Mouse (Mus musculus) fat pad, adult 2 months (tissue): ENCODE results near the gene Stip1.
"Not testable (repeated sequence)": the region's sequence is repeated elsewhere in the genome, so short reads cannot be mapped to it uniquely, and the experiment has no call there.

Experiments used
- DNase-seq: peaks from one replicate; pipeline ENCODE4 v3.0.0-alpha.2; 2011; ENCODE audit warnings: low read depth, low spot score; ENCODE audit errors: extremely low read depth

Stip1 gene

DNA sequence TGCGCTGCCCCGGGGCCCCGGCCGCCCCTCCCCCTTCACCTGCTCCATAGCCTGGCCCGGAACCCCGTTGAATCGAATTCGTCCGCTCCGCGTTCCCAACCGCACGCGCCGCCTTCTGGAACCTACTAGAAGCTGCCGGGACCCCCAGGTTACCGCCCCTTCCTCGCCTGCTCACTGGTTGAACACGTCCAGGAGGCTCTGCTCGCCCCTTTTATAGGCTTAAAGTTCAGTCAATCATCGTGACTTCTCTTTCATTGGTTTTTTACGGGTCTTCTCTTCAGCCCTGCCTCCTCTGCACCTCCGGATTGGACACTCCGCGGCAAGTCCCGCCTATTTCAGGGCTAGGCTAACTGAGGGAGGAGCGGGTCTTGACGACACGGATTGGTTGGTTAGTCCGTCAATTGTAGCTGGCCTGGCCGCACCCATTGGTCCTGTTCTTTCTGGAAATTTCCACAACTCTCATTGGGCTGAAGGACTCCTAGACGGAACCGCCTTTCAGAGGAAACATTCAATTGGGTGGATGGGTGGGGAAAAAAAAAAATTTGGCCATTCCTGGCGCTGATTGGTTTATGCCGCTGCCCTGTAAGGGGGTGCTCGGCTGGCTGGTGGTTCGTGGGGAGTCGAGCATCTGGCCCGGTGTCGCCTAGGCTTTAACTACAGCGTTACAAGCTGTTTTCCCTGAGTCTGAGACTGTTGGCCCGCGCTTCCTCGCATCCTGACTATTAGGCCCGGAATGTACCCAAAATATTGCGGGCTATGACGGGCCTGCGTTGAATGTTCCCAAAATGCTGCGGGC lies at the start of gene Stip1:
Gene Stip1, minus strand, starts transcription at position 127 of the 796 bp plus-strand sequence.
- DNase-seq: peak; percentile 99

DNA sequence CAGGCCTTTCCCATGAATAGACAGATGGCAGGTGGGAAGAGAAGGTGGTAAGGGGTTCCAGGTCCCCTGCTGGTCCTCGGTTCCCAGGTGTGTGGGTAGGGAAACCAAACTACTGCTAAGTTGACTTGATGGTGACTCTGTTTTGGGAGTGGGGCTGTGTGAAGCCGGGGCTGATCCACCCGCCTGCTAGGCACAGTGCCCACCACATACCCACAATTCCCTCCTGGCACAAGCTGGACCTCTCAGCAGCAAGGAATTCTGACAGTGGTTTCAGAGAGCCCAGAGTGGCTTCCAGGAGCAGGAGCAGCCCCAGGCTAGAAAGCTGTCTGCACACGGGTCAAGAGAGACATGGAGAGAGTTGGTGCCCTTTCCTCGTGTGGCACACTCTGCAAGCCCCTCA lies 49.3 kb upstream of the Stip1 start:
- DNase-seq: no peak

DNA sequence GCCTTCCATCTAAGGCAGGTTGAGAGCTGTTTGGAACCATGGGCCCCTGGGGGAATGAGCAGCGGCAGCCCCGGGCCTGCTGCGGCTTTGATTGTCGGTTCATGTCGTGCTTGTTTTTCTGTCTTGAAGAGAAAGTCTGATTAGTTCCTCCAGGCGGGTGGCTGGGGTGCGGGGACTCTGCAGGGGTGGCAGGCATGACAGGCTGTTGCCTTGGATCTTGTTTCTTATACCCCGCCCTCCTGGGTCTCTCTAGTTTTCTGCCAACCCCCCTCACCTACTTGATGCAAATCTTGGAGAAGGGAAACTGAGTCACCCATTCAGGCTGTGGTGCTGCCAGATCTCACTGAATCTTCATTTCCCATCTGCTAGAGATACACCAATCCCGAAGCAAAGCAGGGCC lies 48.8 kb upstream of the Stip1 start:
- DNase-seq: no peak

DNA sequence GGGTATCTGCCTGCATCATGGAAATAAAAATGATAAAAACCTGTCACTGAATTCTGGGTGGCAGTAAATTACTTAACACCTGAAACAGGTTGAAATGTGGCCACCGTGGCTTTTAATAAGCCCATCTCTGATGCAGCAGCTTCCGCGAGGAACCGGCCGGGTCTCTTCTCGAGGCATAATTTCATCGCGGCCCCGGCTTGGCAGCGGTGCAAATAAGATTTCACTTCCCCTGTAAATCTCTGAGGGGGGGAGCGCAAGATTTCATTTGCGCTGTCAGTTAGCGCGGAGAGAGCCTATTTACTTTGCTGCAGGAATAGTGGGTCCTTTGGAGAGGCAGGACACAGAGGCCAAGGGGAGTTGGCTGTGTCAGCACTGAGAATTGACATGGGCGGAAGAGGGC lies 45.0 kb upstream of the Stip1 start:
- no peak for DNase-seq

DNA sequence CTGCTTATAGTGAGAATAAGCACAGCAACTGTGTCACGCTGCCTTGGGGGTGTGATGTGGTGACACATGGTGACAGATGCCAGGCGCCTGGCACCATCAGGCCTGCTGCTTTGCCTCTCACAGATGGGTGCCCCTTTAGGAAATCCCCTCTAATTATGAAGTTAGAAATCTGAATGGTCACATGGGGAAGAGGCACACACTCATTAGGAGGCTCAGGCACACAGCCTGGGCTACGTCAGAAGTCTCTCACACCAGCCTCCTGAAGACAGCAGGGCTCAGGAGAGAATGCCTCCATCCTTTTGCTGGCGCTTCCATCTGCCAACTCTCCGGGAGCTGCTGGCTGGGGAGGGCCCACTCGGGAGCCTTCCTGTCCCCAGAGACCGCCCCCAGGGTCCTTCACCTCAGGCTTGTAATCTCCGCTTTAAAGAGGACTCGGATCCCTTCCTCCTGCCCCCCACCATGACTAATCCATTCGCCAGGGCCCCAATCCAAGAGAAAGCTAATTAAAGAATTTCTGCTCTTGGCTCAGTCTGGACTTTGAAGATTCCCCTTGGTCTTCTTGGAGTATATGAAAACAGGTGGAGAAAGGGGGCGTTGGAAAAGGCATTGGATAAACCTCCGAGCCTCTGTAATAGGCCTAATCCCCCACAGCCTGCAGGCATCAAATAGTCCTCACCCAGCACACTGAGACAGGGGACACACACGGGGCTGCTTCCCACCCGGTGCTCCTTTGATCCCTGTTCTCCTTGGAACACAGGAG lies 43.4 kb upstream of the Stip1 start:
- no peak for DNase-seq

DNA sequence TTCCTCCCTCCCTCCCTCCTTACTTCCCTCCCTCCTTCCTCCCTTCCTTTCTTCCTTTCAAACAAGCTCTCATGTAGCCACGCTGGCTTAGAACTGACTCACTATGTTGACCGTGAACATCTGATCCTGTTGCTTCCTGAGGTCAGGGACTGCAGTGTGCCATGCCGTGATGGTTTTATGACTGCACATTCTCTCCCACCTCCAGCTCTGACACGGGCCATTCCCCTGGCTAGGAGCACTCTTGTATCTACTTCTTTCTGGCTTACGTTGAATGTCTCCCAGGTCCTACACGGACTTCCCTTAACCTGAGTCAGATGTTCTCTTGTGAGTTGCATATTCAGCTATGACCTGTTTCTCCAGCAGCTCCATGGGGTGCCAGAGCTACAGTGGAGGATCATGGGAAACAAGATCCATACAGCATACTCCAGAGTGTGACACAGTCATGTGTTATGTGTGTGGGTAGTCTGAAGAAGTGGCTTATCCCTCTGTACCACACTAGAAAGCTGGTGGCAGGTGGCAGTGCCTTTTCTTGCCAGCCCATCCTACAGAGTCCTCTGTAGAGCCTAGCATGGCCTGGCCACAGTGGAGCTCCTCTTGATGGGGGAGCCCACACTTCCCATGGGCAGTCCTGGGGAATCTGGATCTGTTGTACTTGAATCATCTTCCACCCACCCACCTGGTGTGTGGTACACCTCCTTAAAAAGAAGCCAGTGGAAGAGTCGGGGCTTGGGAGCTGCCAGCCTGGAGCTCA lies 41.9 kb upstream of the Stip1 start:
- no peak for DNase-seq

DNA sequence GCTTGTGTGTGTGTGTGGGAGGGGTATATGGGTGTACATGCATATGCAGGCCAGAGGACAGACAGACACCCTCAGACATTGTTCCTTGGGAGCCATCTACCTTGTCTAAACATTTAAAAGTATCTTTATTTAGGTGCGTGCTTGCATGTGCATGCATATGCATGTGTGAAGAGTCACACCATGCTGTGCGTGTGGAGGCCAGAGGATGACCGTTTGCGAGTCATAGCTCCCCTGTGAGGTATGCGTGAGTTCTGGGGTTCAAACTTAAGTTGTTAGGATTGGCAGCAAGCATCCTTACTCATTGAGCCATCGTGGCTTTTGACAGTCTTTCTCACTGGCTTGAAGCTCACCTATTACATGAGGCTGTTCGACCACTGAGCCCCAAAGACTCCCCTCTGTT lies 38.5 kb upstream of the Stip1 start:
- DNase-seq: no peak

DNA sequence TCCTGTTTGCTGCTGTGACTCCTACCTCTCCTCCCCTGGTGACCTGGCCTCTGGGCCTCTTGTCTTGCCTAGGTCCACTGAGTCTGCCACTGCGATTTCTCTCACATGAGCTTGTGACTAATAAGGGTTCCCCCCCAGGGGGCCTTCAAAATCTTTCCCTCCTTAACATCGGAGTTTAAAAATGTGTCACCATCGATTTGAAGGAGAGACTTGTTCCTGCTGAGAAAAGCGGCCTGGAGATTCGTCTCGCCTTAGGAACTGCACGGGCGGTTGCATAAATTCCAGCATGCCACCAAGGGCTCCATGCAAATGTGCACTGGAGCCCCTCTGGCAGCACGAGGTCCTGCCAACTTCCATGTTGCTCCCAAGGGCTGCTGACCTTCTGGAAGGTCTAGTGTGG lies 37.9 kb upstream of the Stip1 start:
- DNase-seq: no peak

DNA sequence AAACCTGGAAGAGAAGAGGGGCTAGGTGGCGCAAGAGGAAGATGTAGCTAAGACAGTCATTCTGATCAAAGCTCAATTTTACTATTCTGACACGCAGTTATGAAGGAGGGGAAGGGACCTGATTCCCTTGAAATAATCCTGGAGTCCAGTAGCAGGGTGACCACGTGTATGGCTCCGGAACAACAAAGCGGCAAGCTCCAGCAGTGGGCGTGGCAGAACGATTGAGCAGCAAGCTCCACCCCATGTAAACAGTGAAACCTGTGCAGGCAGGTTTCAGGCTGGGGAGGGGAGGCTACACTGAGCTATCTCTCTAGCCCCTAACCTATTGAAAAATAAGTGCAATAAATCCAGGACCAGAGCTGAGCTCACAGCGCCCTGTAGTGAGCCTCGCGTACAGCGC lies 35.6 kb upstream of the Stip1 start:
- not testable (repeated sequence) for DNase-seq

DNA sequence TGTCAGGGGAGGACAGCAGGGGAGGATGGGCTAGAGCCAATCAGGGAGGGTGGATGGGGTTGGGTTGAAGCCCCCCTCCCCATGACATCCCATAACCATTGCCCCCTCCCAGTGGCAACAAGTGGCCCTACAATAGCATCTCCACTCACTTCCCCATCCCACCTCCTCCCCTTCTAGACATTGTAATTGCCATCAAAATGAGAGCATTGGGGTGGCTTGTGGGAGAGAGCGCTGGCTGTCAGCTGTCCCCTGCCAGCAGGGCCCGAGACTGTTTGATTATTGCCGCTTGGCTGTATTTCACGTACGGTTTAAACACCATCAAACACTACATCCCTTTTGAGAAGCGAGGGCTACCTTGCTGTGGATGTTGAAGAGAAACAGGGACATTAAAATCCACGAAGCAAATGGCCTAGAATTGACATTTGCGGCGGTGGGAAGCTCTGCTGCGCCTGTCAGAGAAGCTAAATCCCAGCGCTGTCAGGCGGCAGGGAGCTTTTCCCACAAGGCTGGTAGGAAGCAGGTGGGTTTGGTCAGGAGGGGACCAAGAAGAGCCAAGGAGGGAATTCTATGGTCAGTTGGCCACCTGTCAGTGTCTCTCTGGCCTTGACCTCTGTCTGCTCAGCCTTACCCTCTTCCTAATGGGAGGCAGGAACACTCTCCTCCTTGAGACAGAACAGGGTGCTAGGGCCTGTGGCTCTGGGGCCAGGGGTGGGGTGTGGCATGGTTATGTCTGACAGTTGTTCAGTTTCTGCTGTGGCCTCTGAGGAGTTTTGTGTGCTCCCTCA lies 34.4 kb upstream of the Stip1 start:
- no peak for DNase-seq

DNA sequence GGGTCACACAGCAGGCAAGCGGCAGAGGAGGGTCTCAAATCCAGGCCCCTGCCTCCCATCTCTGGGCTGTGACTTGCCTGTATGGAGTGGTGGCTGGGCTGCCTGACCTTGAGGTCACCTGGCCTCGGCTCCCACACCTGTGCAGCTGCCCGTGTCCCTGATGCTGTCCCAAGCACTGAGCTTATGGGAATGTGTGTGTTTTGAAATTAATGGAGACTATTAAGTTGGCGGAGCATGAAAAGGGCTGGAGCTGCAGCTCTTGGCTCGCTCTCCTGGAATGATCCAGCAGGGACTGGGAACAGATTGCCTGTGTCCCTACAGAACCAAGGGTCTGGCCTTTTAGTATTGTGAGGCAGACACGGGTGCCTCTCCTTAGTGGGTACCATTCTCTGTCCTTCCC lies 32.5 kb upstream of the Stip1 start:
- no peak for DNase-seq

DNA sequence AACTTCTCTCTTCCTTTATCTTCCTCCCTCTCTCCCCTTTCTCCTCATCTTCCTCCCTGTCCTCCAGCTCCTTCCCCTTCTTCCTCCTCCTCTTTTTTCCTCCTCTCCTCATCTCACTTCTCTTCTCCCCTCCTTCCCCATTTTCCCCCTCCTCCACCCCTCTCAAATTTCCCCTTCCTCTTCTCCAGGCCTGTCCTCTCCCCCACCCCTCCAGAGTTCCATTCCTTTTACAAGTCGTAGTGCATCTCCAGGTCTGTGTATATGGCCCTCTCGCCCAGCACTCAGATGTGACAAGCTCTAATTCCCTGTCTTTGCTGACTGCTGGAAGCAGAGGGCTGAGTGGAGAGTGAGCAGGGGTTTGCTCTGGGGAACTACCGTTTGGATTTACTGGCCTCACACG lies 31.0 kb upstream of the Stip1 start:
- no peak for DNase-seq

DNA sequence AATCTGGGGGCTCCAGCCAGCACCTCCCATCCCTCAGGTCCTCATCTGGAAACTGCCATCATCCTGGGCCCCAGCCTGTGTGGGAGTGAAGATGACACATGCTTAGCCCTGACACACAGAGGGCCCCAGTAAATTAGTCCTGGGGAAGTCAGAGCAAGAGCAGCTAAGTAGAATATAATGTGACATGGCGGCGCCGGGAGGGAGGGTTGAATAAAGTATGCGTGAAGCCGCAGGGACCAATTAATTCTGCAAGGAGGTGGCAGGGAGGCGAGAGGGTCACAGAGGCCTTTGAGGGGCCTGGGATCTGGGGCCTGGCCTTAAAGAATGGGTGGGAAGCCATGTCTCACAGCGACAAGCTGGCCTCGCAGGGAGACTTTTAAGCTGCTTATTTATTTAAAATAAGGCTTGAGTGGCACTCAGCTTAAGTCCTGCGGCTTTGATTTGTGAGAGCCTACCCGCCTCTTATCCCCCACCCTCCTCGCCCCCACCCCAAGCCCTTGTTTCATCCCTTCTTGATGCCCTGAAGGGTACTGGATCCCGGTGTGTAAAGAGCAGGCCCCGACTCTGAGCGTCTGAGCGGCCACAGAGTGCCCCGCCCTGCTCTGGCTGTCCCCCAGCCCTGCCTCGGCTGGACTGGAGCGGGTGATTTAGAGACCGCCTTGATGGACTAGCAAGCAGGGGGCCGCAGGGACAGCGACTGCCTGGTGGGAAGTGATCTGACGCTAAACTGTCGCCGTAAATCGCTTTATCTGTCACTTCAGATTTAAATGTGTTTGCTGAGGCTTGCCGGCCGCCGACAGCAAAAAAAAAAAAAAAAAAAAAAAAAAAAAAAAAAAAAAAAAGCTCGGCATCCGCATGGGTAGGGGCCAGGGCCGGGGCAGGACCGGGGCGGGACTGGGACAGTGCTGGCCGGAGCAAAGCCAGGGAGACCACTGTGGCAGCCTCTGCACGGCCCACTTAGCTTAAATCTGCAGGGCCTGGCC lies 30.3 kb upstream of the Stip1 start:
- no peak for DNase-seq

DNA sequence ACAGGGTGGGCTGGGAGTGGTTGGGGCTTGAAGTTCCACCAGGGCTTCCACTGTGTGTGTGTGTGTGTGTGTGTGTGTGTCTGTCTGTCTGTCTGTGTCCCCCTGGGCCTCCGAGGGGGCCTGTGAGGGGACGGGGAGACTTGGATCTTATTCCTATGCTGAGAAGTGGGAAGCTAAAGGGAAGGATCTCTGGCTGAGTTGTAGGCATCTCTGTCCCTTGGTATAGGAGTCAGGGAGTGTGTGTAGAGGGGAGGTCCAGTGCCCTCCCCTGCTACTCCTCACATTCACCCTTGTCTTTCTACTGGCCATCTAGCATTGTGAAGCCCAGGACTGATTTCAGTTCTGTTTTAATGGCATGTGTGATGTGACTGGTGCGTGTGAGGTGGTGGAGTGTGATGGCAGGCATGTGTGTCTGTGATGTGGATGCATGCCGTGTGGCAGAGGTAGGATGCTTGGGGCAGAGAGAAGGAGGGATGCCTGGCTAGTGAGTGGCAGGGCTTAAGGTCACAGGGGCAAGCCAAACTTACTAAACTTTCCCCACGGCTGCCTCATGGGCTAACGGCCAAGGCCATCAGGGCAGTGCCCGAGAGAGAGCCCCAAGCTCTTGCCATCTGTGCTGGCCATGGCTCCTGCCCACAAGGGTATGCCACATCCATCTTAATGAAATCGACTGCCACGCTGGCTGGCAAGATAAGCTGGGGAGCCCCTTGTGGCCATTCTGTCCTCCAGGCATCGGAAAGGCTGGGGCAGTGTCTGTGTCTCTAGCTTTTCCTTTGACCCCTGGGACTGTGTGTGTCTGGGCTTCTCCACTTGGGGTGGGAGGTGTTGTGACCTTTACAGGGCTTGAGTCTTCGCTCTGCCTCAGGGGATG lies 29.1 kb upstream of the Stip1 start:
- DNase-seq: no peak

DNA sequence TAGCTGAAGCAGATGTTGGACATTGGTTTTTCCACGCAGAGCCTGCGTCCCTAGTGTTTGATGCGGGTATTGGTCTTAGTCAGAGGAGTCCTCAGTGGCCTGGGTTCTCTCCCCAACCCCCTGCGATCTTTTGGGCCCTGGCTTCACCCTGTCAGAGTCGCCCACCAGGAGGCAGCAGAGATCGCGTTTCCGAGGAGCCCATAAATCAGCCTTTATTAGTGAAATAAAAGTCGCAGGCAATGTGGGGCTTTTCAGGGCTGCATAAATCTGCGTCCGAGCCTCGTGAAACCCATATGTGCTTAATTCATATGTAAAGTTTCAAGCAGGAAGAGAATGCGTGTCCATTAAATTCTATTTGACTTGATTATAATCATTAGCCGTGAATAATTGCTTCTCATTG lies 28.4 kb upstream of the Stip1 start:
- DNase-seq: no peak

DNA sequence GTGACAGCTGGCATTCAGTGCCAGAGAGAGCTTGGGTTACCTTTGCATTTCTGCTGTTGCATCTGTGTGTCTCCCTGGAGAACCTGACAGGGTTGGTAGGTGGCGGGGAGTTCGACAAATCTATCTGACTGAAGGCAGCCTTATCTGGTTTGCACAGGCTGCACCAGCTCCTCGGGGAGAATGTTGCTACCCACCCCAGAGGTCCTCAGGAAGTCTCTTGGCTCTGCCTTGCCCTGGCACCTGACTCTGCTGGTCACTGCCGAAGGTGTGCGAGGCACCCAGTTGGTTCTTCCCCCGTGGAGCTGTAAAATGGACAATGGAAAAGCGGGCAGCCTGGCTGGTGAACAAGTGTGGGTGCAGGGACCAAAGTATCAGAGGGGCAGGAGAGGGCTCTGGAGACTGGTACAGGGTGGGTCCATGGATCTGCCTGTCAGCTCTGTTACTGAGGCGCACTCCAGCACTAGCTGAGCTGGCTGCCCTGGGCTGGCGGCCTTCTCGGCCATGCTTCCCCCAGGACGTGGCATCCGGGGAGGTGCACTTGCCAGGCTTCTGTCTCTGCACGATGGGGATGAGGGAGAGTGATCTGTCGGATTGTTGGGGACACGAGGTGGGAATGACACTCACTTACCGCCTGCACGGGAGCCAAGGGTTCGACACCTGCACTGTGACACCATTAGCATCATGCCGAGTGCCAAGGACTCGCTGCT lies 27.7 kb upstream of the Stip1 start:
- no peak for DNase-seq

DNA sequence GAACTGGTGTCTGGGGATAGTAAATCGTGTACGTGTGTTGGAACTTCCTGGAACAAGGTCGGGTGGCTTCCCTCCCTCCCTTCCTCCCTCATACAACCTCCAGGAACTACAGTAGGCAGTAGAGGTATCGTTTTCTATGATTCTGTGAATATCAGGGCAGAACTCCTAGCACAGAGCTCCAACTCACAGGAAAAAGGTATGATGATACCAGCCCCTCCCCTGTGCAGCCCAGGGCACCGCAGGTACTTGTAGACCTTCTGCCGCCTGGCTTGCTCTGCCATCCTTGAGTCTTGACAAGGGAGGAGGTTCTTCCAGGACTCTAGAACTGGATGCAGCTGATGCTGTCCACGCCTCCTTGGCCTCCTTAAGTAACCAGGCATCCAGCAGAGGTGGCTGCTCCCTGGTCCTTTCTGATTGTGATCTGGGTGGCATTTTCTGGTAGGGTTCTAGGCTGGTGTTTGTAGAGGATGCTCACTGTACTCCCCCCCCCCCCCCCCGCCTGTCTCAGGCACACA lies 27.1 kb upstream of the Stip1 start:
- no peak for DNase-seq
